Mouse (Mus musculus): ENCODE data around the gene Dnajb5.
"Not testable (repeated sequence)": the region's sequence is repeated elsewhere in the genome, so short reads cannot be mapped to it uniquely, and the experiment has no call there.

Dnajb5 gene

DNA sequence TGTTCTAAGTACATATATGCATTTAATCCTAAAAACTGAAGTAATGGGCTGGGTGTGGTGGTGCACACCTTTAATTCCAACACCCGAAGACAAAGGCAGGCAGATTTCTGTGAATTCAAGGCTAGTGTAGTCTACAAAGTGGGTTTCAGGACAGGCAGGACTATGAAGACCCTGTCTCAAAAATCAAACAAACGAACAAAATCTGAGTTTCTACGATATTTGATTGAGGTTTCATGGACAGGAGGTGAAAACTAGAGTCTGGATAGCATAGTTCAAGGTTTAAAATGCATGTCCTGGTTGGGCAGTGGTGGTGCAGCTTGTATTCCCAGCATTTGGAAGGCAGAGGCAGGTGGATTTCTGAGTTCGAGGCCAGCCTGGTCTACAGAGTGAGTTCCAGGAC lies 19.7 kb downstream of the Dnajb5 start, which contains the start of gene 1700022I11Rik:
1700022I11Rik (plus strand) TSS at position 301 of the 400 bp plus-strand sequence.
- CTCF ChIA-PET: no interaction called here

DNA sequence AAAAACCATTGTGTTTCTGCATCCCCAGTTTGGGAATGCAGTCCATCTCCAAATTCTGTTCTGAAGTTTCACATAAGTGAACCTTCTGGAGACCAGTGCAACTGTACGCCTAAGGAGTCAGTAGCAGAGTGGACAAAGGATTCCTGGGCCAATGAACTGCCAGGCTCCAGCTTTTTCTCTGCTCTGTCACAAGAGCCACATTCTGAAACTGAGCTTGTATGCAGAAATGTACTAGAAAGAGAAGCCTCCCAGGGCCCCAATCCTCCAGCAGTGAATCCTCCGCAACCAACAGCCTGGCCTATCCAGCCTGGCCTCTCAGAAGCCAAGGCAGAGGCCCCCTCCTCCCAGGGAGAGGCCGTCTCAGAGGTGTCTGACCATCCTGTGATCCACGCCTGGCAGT lies 23.3 kb downstream of the Dnajb5 start:
- CTCF ChIA-PET: interaction anchor here (1.0 kb wide), 1 partner anchor 11 kb away, joined by 3 read pairs; no protein-coding TSS in a partner anchor

DNA sequence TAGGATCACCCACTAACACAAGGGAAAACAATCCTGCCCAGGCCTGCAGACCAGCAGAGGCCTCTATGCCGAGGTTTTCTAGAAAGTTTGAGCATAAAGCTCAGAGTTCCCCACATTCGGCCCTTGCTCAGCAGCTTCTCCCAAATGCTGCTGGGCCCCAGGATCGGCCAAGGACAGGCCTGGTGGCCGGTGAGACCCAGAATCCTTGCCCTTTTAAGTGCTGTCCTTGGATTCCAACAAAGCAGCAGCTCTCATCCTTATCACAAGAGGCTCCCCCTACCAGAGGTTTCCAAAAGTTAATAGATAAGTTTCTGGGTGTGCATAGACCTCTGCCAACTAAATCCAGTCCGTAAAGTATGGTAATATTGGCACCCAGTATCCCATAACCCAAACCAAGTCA lies 24.3 kb downstream of the Dnajb5 start:
- CTCF ChIA-PET: no interaction called here

DNA sequence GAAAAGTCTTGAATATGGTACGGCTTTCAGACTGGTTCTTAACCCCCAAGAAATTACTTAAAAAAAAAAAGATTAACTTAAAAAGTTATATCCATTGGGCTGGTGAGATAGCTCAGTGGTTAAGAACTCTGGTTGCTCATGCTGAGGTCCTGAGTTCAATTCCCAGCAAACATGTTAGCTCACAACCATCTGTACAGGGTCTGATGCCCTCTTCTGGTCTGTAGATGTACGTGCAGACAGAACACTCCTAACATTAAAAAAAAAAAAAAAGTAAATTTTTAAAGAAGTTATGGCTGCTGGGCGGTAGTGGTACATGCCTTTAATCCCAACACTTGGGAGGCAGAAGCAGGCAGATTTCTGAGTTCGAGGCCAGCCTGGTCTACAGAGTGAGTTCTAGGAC lies 28.4 kb downstream of the Dnajb5 start:
- CTCF ChIA-PET: no interaction called here

DNA sequence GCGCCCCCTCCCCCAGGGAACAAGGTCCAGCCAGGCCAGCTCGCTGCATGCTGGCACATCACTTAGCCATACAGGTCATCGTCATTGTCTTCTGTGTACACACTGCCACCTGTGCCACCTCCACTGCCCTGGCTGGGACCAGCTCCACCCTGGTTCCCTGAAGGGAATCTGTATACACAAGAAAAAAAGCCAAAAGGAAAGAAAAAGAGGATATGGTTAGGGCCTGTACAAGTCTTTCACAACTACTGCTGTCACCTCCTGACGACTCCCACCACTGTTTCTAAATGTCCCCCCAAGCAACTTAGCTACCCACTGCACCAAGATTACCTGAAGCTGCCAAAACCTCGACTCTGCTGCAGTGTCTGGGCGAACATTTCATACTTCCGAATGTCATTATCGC lies 30.9 kb downstream of the Dnajb5 start:
- CTCF ChIA-PET: not testable (repeated sequence)

DNA sequence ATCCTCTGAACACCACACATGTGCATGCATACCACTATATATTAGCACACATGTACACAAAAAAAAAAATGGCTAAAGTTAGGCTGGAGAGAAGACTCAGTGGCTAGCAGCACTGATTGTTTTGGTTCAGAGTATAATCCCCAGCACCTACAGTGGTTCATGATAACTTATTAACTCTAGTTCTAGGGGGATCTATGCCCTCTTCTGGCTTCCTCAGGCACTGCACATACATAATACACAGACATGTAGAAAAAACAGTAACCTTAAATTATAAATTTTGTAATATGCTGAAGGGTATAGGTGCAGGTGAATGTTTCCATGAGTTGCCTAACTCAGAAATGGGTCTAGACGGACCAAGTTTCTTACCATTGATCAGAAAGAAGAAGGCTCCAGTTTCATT lies 38.7 kb downstream of the Dnajb5 start:
- CTCF ChIA-PET: no interaction called here

DNA sequence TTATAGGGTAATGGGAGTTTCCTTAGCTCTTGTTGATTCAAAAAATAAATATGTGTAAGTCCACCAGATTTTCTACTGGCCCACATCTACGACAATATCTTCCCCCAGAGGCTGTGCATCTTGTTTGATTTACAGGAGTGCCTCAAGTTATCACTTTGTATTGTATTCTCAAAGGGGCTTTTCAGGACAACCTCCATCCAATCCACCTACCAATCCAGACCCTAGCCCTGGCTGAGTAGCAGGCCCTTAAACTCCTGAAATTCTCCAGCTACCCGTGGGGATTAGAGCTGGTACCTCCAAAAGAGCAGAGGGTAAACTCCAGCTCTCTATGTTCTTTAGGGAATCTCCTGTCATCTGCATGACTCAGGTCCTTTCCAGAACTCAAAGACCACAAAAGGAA lies 48.4 kb downstream of the Dnajb5 start:
- CTCF ChIA-PET: interaction anchor here (0.6 kb wide), 1 partner anchor 31 kb away, joined by 4 read pairs; no protein-coding TSS in a partner anchor

DNA sequence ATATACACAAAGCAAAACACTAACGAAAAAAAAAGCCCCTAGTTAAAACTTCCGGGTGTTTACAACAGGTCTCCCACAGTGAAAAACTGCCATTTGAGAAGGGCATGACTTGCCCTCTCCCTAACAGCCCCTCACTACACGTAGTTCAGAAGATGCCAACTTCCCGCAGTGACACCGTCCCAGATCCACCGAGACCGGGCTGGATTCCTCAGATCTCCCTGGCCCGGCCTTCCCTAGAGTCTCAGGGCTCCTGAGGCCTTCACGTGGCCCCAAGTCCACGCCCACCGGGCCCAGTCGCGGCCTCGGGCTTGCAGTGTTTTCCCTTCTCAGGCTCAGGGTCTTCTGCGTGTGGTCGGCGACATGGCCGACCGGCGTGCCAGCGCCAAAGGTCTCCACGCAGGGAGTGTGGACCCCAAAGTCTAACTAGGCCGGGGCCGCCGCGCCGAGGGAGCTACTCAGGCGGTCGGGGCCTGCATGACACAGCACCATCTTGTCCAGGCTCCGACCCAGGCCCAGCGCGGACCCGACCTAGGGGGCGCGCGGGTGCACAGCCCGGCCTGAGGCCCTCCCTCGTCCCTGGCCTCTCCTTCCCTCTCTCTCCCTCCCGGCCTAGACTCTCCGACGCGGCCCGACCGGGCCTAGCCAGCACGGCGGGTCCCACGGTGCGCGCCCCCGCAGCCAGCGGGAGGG lies 50.0 kb downstream of the Dnajb5 start:
- CTCF ChIA-PET: interaction anchor here (1.0 kb wide), 1 partner anchor 32 kb away, joined by 6 read pairs; the partner anchor contains the start of gene Stoml2

DNA sequence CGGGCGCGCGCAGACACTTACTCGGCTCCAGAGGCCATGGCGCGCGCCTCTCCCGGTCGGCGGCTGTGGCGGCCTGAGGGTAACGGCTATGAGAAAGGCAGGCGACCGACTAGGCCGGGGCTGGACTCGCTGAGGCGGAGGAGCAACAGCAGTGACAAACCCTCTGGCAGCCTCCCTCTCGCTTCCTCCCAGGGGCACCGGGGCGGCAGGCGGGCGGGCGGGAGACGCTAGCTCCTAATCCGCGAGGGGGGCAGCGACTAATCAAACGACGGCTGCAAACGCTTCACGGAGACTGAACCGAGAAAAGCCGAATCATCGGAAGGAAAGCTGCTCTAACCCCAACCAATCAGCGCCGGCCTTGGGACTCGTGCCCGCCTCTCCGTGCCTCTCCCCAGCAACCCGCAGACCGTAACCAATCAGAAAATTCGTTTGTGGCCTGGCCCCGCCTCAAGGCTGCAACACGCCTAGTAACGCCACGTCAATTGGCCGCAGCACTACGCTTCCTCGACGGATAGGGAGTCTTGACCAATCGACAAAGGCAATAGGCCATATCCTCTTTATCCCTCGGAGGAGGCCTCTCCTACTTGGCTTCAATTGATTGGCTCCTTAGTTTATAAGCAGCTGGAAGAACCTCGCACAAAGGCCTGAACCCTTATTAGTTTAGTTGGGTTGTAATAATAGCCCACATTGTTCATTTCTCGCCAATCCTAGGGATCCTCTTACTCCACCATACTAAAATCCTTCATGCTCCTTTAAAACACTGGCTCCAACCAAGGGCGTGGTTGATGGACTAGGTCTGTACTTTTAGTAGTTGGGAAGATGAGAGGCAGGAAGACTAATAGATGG lies 50.8 kb downstream of the Dnajb5 start, which contains the start of gene Vcp:
Vcp (minus strand) TSS at position 367 of the 846 bp plus-strand sequence.
- CTCF ChIA-PET: not testable (repeated sequence)

DNA sequence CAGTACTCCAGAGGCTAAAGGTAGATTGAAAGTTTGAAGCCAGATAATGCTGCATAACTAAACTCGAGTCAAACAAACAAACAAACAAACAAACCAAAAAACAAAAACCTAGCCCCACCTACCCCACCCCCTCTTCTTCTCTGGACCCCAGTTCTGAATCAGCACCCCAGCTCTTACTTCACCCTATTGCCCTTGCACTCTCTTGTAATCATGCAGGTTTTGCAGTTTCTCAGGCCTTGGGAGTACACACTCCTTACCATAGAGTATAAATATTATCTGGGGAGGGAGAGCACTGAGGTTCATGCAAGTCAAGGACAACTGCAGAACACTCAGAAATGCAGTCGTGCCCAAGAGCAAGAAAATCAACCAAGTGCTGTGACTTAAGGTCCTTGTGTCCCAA lies 51.7 kb downstream of the Dnajb5 start:
- CTCF ChIA-PET: interaction anchor here (0.6 kb wide), 1 partner anchor 1702 kb away, joined by 3 read pairs; no protein-coding TSS in a partner anchor

DNA sequence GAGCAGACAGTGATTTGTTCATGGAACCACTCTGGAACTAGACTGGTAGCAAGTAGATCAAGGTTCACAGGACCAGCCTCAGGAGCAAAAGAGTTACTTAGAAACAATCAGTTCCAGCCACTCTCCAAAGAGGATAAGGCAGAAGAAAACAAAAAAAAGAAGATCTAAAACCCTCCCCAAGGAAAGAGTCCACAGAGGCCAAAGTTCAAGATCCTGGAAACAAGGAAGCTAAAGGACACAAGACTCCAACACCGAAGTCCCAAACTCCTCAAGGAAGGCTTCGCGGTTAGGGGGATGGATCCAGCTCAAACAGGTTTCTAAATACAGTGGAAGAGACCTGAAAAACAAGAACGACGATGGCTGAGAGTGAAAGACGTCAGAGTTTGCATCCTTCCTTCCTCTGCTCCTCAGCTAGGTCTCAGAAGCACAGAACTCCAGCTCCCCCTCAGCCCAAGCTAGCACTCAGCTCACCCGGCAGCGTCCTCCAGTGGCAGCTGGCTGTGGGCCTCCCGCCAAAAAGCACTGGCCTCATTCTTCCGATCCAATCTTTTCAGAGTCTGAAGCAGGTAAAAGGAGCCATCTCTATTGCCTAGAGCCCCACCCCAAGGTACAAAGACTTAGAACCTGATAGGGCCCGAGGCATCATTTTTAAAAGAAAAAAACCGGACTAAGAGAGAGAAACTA lies 53.3 kb downstream of the Dnajb5 start:
- CTCF ChIA-PET: interaction anchor here (0.5 kb wide), 1 partner anchor 38 kb away, joined by 3 read pairs; no protein-coding TSS in a partner anchor

DNA sequence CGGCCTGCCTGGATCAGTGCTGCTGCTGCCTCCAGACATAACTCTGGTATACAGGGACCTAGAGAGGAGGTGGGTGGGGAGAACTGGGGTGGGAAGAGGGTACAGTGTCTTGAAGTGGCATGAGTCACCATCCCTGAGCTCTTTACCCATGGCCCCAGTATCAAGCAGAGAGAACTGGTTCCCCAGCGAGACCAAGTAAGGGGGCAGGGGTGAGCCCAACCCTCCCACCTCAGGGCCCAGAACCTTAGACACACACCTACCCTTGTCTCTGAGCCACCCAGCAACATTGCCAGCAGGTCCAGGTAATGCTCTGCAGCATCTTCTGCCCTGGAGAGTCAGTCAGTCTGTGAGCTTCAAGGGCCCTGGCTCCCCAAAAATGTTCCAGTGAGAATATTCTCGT lies 55.3 kb downstream of the Dnajb5 start:
- CTCF ChIA-PET: no interaction called here

DNA sequence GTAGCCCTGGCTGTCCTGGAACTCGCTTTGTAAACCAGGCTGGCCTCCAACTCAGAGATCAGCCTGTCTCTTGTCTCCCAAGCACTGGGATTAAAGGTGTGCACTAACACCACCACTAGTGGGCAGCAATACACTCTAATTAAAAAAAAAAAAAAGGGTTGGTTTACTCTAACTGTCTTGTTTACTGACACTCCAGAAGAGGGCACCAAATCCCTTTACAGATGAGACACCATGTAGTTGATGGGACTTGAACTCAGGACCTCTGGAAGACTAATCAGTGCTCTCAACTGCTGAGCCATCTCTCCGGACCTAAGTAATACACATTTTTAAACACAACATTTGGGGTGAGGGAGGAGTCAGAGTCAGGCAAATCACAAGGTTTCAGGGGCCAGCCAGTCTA lies 56.2 kb downstream of the Dnajb5 start:
- CTCF ChIA-PET: no interaction called here
